Mouse (Mus musculus): Measurements from ENCODE around the gene Fgfr3. TPM values are rescaled to one million over a fixed set of nuclear protein-coding genes. Genes with fewer than 3 reads are reported as not detected.

The Fgfr3 gene
- polyA plus RNA-seq, 1 experiment from 2014 or later = 68.0 TPM

- Histone ChIP-seq H3K9me3 (ENCODE audit: control insufficient read depth, low read length) (no peaks in the 10 kb centered on the region), H3K27ac (ENCODE audit: low read depth, low read length) (peak within 1 kb of the TSS; percentile 80), H3K4me1 (ENCODE audit: control insufficient read depth, insufficient read depth, low read length) (peaks cover 11% of the 10 kb centered on the region), H3K9ac (ENCODE audit: low read length) (peak within 1 kb of the TSS; percentile 89), H3K4me2 (peak within 1 kb of the TSS; percentile 86), H3K4me3 (ENCODE audit: low read depth, low read length) (peak within 1 kb of the TSS; percentile 89), H3K27me3 (ENCODE audit: control insufficient read depth, insufficient read depth, low read length) (no peaks in the 10 kb centered on the region), H3K36me3 (ENCODE audit: control insufficient read depth, insufficient read depth, low read length) (peaks cover 1% of the 10 kb centered on the region; the same call in 1 of the 2 replicates)
- DNase-seq (ENCODE audit: low spot score, missing footprints) (peak; percentile 98), ATAC-seq (ENCODE audit: low FRiP score) (peak; percentile 100)
- WGBS = under 1% methylated on average over 65 of the region's 65 CpGs
Observed at GRCm38 (mm10) chr5:33782345-33782998, 61.0 kb downstream of the Fgfr3 start, which contains the start of gene Letm1. Gene Letm1 (minus strand): TSS chr5:33782817.

- no peak overlapping the region for H3K27ac ChIP-seq (ENCODE audit: low read depth, low read length)
Observed at GRCm38 (mm10) chr5:33782999-33783390, 61.5 kb downstream of the Fgfr3 start.

More at GRCm38 (mm10) chr5:33782999-33783390, 61.5 kb downstream of the Fgfr3 start:
- Histone ChIP-seq H3K36me3 (ENCODE audit: control insufficient read depth, insufficient read depth, low read length) (no peaks in the 10 kb centered on the region), H3K9ac (ENCODE audit: low read length) (peak overlapping the region; percentile 89), H3K4me1 (ENCODE audit: control insufficient read depth, insufficient read depth, low read length) (peaks cover 11% of the 10 kb centered on the region), H3K9me3 (ENCODE audit: control insufficient read depth, low read length) (no peaks in the 10 kb centered on the region), H3K4me2 (peak overlapping the region; percentile 86), H3K4me3 (ENCODE audit: low read depth, low read length) (peak overlapping the region; percentile 89), H3K27me3 (ENCODE audit: control insufficient read depth, insufficient read depth, low read length) (no peaks in the 10 kb centered on the region)
- 13% methylated on average over 6 of the region's 6 CpGs for WGBS
- DNase-seq (ENCODE audit: low spot score, missing footprints) (no peak), ATAC-seq (ENCODE audit: low FRiP score) (peak; percentile 83)

Other genes starting within 250 kb of the Fgfr3 start
- 57.5 and 64.4 TPM in 2 replicates for gene Fam53a, start 92.0 kb upstream of the Fgfr3 start, polyA plus RNA-seq (2014; fragmentation: Nextera tagmentation; extraction: Ambion mirVana)
- gene Gm9903, start 91.7 kb upstream of the Fgfr3 start, polyA plus RNA-seq (2014; fragmentation: Nextera tagmentation; extraction: Ambion mirVana) = 0.44 and 0.62 TPM in 2 replicates
- 304 and 334 TPM in 2 replicates for gene Slbp, start 69.1 kb upstream of the Fgfr3 start, polyA plus RNA-seq (2014; fragmentation: Nextera tagmentation; extraction: Ambion mirVana)
- gene Tacc3, start 63.5 kb upstream of the Fgfr3 start, polyA plus RNA-seq (2014; fragmentation: Nextera tagmentation; extraction: Ambion mirVana) = 277 and 307 TPM in 2 replicates
- 36.0 and 37.4 TPM in 2 replicates for gene Tmem129, start 63.3 kb upstream of the Fgfr3 start, polyA plus RNA-seq (2014; fragmentation: Nextera tagmentation; extraction: Ambion mirVana)
- 38.0 and 49.3 TPM in 2 replicates for gene Letm1, start 61.1 kb downstream of the Fgfr3 start, polyA plus RNA-seq (2014; fragmentation: Nextera tagmentation; extraction: Ambion mirVana)
- 115 and 117 TPM in 2 replicates for gene Nsd2, start 99.1 kb downstream of the Fgfr3 start, polyA plus RNA-seq (2014; fragmentation: Nextera tagmentation; extraction: Ambion mirVana)
- gene Nelfa, start 214.7 kb downstream of the Fgfr3 start, polyA plus RNA-seq (2014; fragmentation: Nextera tagmentation; extraction: Ambion mirVana) = 57.3 and 63.9 TPM in 2 replicates

All from midbrain, embryonic 11.5 days (tissue).